Mouse (Mus musculus) spleen, adult 2 months (tissue): ENCODE data around the gene Pogz.
A peak's percentile ranks its signal among the peaks of the same experiment; 100 is the strongest.

ENCODE experiments used
- CTCF ChIP-seq: fragments of 200-500 bp; IDR thresholded peaks from 2 replicates; pipeline ENCODE4 v1.5.1; 2011; ENCODE audit warnings: mild to moderate bottlenecking, inconsistent platforms; ENCODE audit not compliant: insufficient read depth, insufficient read length, insufficient replicate concordance; ENCODE audit errors: extremely low read depth
- POLR2A ChIP-seq: fragments of 200-500 bp; IDR thresholded peaks from 2 replicates; pipeline ENCODE4 v1.6.1; 2011; ENCODE audit warnings: low read depth, low read length, inconsistent platforms

DNA sequence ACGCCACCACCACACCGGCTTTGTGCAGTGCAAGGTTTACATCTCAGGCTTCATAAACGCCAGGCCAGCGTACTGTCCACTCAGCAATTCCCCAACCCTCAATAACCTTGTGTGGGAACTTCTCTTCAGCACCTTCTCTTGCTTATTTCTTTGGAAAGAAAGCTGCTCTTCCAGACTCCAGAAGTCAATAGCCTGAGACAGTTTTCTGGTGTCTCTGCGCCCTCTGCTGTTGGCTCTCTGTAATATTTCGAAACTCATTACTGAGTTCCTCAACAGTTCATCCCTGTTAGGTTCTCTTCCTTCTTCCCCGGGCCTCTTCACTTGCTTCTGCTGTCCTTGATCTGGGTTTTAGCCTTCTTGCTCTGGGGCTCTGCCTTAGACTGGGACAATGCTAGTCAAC, 65.4 kb downstream of the Pogz start:
- TF ChIP-seq CTCF (peak; percentile 39; the same call in 1 of the 2 replicates), POLR2A (no peak)
